Mouse (Mus musculus) embryonic fibroblast, embryonic 13.5 days (primary cell): Measurements from ENCODE around the gene Lsamp.

Experiments
- CTCF ChIP-seq: IDR thresholded peaks from 2 replicates; pipeline ENCODE4 v1.5.1; 2011; ENCODE audit warnings: mild to moderate bottlenecking, control low read depth, low read length, moderate library complexity, borderline replicate concordance; ENCODE audit not compliant: insufficient read depth
- POLR2A ChIP-seq: IDR thresholded peaks from 2 replicates; pipeline ENCODE4 v1.6.1; 2011; ENCODE audit warnings: low read depth, mild to moderate bottlenecking, control low read depth, low read length, moderate library complexity

DNA sequence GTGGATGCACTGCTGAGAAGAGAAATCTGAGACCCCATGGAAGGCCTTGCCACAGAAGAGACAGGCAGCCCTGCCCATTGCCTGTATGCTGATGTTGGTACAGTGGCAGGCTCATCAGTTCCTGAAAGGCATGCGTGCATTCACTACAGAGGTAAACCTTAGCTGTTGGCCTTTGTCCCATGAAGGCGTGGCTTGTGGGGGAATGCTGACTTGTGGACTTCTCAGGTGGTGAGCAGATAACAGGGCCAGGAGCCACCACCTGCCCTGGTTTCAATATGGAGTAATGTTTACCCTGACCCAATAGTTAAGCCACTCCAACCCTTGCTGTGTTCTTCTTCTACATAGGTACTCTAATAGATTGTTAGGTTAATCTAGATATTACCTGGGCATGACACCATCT lies 415.4 kb downstream of the Lsamp start:
- TF ChIP-seq POLR2A (no peak), CTCF (no peak)
